Mouse (Mus musculus) spleen, adult 2 months (tissue): ENCODE results near the gene Jade2.

ENCODE experiments used
- CTCF ChIP-seq: fragments of 200-500 bp; IDR thresholded peaks from 2 replicates; pipeline ENCODE4 v1.5.1; 2011; ENCODE audit warnings: mild to moderate bottlenecking, inconsistent platforms; ENCODE audit not compliant: insufficient read depth, insufficient read length, insufficient replicate concordance; ENCODE audit errors: extremely low read depth
- POLR2A ChIP-seq: fragments of 200-500 bp; IDR thresholded peaks from 2 replicates; pipeline ENCODE4 v1.6.1; 2011; ENCODE audit warnings: low read depth, low read length, inconsistent platforms

GRCm38 (mm10) chr11:51857081-51857671, at the start of gene Jade2:
- TF ChIP-seq CTCF = no peak
- peak; percentile 11; the same call in 1 of the 2 replicates for TF ChIP-seq POLR2A
